Mouse (Mus musculus) forebrain, postnatal 0 days (tissue): Measurements from ENCODE around the gene Olfr644. TPM values are rescaled to one million over a fixed set of nuclear protein-coding genes. Genes with fewer than 3 reads are reported as not detected.

Experiments
- ATAC-seq: fragments of 200-750 bp; cut with Nextera tagmentation; 2 replicates; pipeline ENCODE4 v1.8.0; 2017; ENCODE audit warnings: mild to moderate bottlenecking, moderate library complexity
- DNase-seq: peaks from one replicate; pipeline ENCODE4 v3.0.0-alpha.2; 2015
- H3K27ac ChIP-seq: fragments of 300-500 bp; sonication (generic); 2 replicates; pipeline ENCODE4 v1.5.1; 2014; ENCODE audit warnings: low read depth, mild to moderate bottlenecking, antibody characterized with exemption, low read length, moderate library complexity, mixed read lengths
- H3K27me3 ChIP-seq: fragments of 300-500 bp; sonication (generic); 2 replicates; pipeline ENCODE4 v1.6.1; 2014; ENCODE audit warnings: mild to moderate bottlenecking, low read length, mixed read lengths; ENCODE audit not compliant: insufficient read depth
- H3K36me3 ChIP-seq: fragments of 300-500 bp; sonication (generic); 2 replicates; pipeline ENCODE4 v1.6.1; 2014; ENCODE audit warnings: mild to moderate bottlenecking, moderate library complexity; ENCODE audit not compliant: insufficient read depth
- H3K4me1 ChIP-seq: fragments of 300-500 bp; sonication (generic); 2 replicates; pipeline ENCODE4 v1.6.1; 2014; ENCODE audit warnings: antibody characterized with exemption; ENCODE audit not compliant: insufficient read depth
- H3K4me2 ChIP-seq: fragments of 300-500 bp; sonication (generic); 2 replicates; pipeline ENCODE4 v1.6.1; 2014; ENCODE audit warnings: low read depth, mild to moderate bottlenecking, moderate library complexity
- H3K4me3 ChIP-seq: fragments of 300-500 bp; sonication (generic); 2 replicates; pipeline ENCODE4 v1.5.1; 2014; ENCODE audit warnings: low read depth, low read length, mixed read lengths
- H3K9ac ChIP-seq: fragments of 300-500 bp; sonication (generic); 2 replicates; pipeline ENCODE4 v1.6.1; 2014; ENCODE audit warnings: mild to moderate bottlenecking
- H3K9me3 ChIP-seq: fragments of 300-500 bp; sonication (generic); 2 replicates; pipeline ENCODE4 v1.6.1; 2016; ENCODE audit warnings: low read length
- CTCF ChIP-seq: sonication (generic); IDR thresholded peaks from 2 replicates; pipeline ENCODE4 v1.5.1; 2016; ENCODE audit warnings: antibody characterized with exemption, control low read depth, low read depth
- WGBS: fragments of 180-500 bp; shearing (Covaris S2); extraction: QIAGEN DNeasy Blood & Tissue Kit; methylation state at CpG from one replicate; pipeline ENCODE4 v1.1.7; 2014; 5-methylcytosine and 5-hydroxymethylcytosine counted together
- polyA plus RNA-seq: library from polyadenylated mRNA; unstranded; fragments of >200 nt; fragmentation: Nextera tagmentation; extraction: Ambion mirVana; gene quantifications from 2 replicates; pipeline ENCODE4 v1.2.1, GENCODE M21; 2015
- total RNA-seq: library from RNA; depleted of rRNA; stranded (reverse); fragments of >200 nt; gene quantifications from 2 replicates; pipeline ENCODE4 v1.2.3, GENCODE M21; 2014; rRNA removed

The Olfr644 gene
- total and polyA plus RNA-seq, 2 experiments from 2014 or later, result not detected

DNA sequence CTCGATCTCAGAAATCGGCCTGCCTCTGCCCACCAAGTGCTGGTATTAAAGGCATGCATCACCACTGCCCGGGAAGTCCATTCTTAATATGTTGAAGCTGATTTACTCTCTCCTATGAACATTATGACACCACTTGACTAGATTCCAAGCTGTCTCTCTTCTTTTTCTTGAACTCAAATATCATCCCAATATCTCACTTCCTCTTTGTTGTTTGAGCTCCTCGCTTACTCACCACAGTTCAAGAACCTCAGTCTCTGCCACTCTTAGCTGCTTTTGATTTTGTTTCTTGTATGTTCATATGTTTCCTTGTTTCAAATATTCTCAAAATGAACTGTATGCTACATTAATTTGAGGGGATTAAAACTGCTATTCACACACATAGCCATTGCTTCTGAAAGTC, 20.9 kb downstream of the Olfr644 start:
- no peaks in the 10 kb centered on the region for H3K36me3 ChIP-seq
- no peak overlapping the region for H3K4me3 ChIP-seq
- DNase-seq (no peak), ATAC-seq (no peak)
- no peaks in the 10 kb centered on the region for H3K27me3 ChIP-seq
- no peak overlapping the region for H3K9ac ChIP-seq
- H3K4me1 ChIP-seq, result no peaks in the 10 kb centered on the region
- H3K27ac ChIP-seq, result no peak overlapping the region
- no peak overlapping the region for H3K4me2 ChIP-seq
- no peak for TF ChIP-seq CTCF
- no peaks in the 10 kb centered on the region for H3K9me3 ChIP-seq
- WGBS, result 88% methylated on average over 4 of the region's 4 CpGs

DNA sequence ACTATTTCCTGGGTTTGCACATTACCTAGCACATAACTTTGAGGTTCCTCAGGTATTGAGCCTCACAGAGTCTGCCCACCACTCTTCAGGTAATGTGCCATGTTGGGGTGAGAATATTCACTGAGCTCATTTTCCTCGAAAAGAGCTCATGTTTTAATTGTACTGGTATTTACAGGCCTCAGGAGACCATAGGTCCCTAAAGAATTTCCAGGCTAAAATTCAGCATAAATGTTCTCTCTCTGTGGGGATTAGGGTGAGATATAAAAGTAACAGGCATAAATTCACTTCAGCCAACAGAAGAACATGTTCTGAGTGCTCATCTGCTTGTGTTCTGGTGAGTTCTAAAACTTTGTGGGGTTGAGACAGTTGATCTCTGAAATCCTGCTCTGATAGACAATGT, 36.5 kb downstream of the Olfr644 start, which contains the start of gene Olfr641:
Gene Olfr641 (plus strand): TSS at position 301 of the 400 bp plus-strand sequence.
- WGBS, result 61% methylated on average over 1 of the region's 1 CpGs
- Histone ChIP-seq H3K27ac (no peak within 1 kb of the TSS), H3K36me3 (no peaks in the 10 kb centered on the region), H3K9me3 (no peaks in the 10 kb centered on the region), H3K4me1 (no peaks in the 10 kb centered on the region), H3K27me3 (no peaks in the 10 kb centered on the region), H3K4me2 (no peak within 1 kb of the TSS), H3K4me3 (no peak within 1 kb of the TSS), H3K9ac (no peak within 1 kb of the TSS)
- ATAC-seq (no peak), DNase-seq (no peak)
- TF ChIP-seq CTCF, result no peak

DNA sequence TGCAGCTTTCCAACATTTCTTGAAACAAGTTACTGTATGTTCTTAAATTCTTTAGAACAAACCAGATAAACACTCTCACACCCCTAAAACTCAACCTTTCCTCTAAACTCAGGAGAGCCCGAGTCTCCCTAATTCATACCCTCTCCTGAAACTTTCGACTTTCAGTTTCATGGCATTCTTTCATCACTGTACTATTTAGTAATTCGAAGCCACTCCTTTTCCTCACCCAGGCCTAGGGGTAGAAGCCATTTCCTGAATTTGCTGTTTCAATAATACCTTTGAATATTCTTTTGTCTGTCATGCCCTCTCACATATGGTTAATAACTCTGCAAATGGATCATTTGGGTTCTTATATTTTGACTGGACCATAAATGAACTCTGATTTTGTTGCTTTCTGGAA, 44.7 kb downstream of the Olfr644 start:
- 83% methylated on average over 3 of the region's 3 CpGs for WGBS
- Histone ChIP-seq H3K36me3 (no peaks in the 10 kb centered on the region), H3K4me2 (no peak overlapping the region), H3K27ac (no peak overlapping the region), H3K27me3 (no peaks in the 10 kb centered on the region), H3K9ac (no peak overlapping the region), H3K9me3 (no peaks in the 10 kb centered on the region), H3K4me1 (no peaks in the 10 kb centered on the region), H3K4me3 (no peak overlapping the region)
- ATAC-seq, result no peak
- no peak for DNase-seq
- no peak for TF ChIP-seq CTCF

DNA sequence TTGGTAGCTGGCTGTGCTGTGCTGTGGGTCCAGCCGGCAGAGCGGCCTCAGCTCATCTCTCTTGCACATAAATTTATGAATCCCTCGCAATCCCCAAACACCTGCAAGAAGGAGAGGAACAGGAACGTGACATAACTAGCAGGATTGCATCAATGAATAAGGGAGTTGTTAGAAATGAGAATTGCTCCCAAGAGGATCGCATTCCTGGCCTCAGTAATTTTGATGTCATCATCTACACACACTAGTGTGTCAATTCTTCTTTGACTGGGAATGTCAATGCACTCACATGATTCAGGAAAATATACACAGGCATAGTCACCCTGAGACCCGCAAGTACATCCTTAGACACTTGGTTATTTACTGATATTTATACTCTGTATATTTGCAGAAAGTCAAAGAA, 46.2 kb downstream of the Olfr644 start, which contains the start of gene Olfr640:
Gene Olfr640 (minus strand): TSS at position 101 of the 400 bp plus-strand sequence.
- Histone ChIP-seq H3K9me3 (no peaks in the 10 kb centered on the region), H3K4me3 (no peak within 1 kb of the TSS), H3K27ac (no peak within 1 kb of the TSS), H3K4me1 (no peaks in the 10 kb centered on the region), H3K36me3 (no peaks in the 10 kb centered on the region), H3K4me2 (no peak within 1 kb of the TSS), H3K27me3 (no peaks in the 10 kb centered on the region), H3K9ac (no peak within 1 kb of the TSS)
- ATAC-seq, result no peak
- TF ChIP-seq CTCF, result no peak
- no peak for DNase-seq
- 83% methylated on average over 6 of the region's 6 CpGs for WGBS

DNA sequence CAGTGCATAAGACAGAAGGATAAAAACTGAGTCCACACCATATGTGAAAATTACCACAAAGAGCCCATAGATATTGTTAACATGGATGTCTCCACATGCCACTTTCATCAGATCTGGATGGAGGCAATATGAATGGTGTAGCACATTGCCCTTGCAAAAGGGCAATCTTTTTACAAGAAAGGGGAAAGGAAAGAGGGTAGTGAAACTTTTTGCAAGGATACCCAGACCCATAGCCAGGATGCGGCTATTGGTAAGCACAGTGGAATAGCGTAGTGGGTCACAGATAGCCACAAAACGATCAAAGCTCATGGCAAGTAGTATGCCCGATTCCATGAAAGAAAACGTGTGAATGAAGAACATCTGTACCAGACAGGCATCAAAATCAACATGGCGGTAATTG, 50.0 kb downstream of the Olfr644 start:
- H3K36me3 ChIP-seq, result no peaks in the 10 kb centered on the region
- H3K4me3 ChIP-seq, result no peak overlapping the region
- no peak for ATAC-seq
- no peaks in the 10 kb centered on the region for H3K9me3 ChIP-seq
- no peak overlapping the region for H3K4me2 ChIP-seq
- no peak for TF ChIP-seq CTCF
- H3K4me1 ChIP-seq, result no peaks in the 10 kb centered on the region
- H3K27me3 ChIP-seq, result no peaks in the 10 kb centered on the region
- no peak overlapping the region for H3K9ac ChIP-seq
- H3K27ac ChIP-seq, result no peak overlapping the region
- 90% methylated on average over 6 of the region's 6 CpGs for WGBS
- no peak for DNase-seq

DNA sequence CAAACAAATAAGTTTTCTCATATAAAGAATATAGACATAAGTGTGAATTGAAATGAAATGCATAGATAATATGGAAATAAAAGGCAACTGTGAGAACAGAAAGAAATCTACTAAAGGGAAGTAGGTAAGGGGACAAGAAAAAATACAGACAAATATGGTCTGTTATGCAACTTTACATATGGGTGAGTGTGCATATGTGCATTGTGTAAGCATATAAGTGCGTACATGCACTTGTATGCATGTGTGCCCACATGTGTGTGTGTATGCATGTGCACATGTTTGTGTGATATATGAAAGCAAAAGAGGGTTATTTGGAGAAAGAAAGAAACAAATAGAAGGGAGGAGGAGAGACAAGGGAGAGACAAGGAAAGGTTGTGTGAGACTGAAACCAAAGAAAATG, 52.7 kb downstream of the Olfr644 start:
- no peak overlapping the region for H3K4me2 ChIP-seq
- no peaks in the 10 kb centered on the region for H3K9me3 ChIP-seq
- no peaks in the 10 kb centered on the region for H3K4me1 ChIP-seq
- H3K27me3 ChIP-seq, result no peaks in the 10 kb centered on the region
- 78% methylated on average over 1 of the region's 1 CpGs for WGBS
- no peak overlapping the region for H3K4me3 ChIP-seq
- no peak overlapping the region for H3K9ac ChIP-seq
- H3K36me3 ChIP-seq, result no peaks in the 10 kb centered on the region
- DNase-seq (no peak), ATAC-seq (no peak)
- no peak for TF ChIP-seq CTCF
- no peak overlapping the region for H3K27ac ChIP-seq

DNA sequence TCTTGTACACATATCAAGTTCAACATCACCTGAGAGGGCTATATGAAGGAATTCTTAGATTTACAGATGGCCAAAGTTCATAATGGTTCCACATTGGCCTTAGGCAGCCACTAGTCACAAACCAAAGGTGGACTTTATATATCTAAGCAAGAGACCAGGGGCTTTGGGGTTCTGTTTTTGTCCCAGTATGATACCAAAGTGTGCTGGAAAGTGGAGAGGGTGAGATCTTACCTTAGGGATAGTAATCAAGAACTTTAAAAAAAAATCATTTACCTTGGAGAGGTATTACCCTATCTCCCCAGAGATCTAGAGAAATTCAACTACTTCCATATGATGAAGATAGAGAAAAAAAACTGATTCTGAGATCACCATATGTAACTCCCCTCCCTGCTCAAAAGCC, 54.5 kb downstream of the Olfr644 start, which contains the start of gene Olfr639:
Gene Olfr639 (minus strand): TSS at position 101 of the 400 bp plus-strand sequence.
- H3K9me3 ChIP-seq, result no peaks in the 10 kb centered on the region
- no peaks in the 10 kb centered on the region for H3K36me3 ChIP-seq
- H3K27ac ChIP-seq, result no peak within 1 kb of the TSS
- no peak for ATAC-seq
- no peaks in the 10 kb centered on the region for H3K4me1 ChIP-seq
- H3K4me2 ChIP-seq, result no peak within 1 kb of the TSS
- H3K9ac ChIP-seq, result no peak within 1 kb of the TSS
- no peak within 1 kb of the TSS for H3K4me3 ChIP-seq
- TF ChIP-seq CTCF, result no peak
- DNase-seq, result no peak
- H3K27me3 ChIP-seq, result no peaks in the 10 kb centered on the region

Other genes with a start within 250 kb of the Olfr644 start
- 815 and 1,167 TPM in 2 replicates for gene Hbb-bs, start 243.8 kb downstream of the Olfr644 start, total RNA-seq
- 757 and 1,200 TPM in 2 replicates for gene Hbb-bs, start 243.8 kb downstream of the Olfr644 start, polyA plus RNA-seq
- not detected in 2 replicates for gene Hbb-bh2, start 231.3 kb downstream of the Olfr644 start, total RNA-seq
- gene Hbb-bh2, start 231.3 kb downstream of the Olfr644 start, polyA plus RNA-seq, result not detected in 2 replicates
- gene Hbb-bh1, start 228.7 kb downstream of the Olfr644 start, total RNA-seq, result not detected in 2 replicates
- not detected in 2 replicates for gene Hbb-bh1, start 228.7 kb downstream of the Olfr644 start, polyA plus RNA-seq
- 1.0 TPM in 1 of 2 replicates, not detected in the other for gene Hbb-y, start 218.7 kb downstream of the Olfr644 start, total RNA-seq
- gene Hbb-y, start 218.7 kb downstream of the Olfr644 start, polyA plus RNA-seq, result 0.87 and 1.3 TPM in 2 replicates
- not detected in 2 replicates for gene Olfr66, start 185.6 kb downstream of the Olfr644 start, total RNA-seq
- not detected in 2 replicates for gene Olfr66, start 185.6 kb downstream of the Olfr644 start, polyA plus RNA-seq
- not detected in 2 replicates for gene Olfr64, start 177.4 kb downstream of the Olfr644 start, total RNA-seq
- gene Olfr64, start 177.4 kb downstream of the Olfr644 start, polyA plus RNA-seq, result not detected in 2 replicates
- not detected in 2 replicates for gene Olfr65, start 168.4 kb downstream of the Olfr644 start, total RNA-seq
- not detected in 2 replicates for gene Olfr65, start 168.4 kb downstream of the Olfr644 start, polyA plus RNA-seq
- not detected in 2 replicates for gene Olfr631, start 143.0 kb downstream of the Olfr644 start, total RNA-seq
- gene Olfr631, start 143.0 kb downstream of the Olfr644 start, polyA plus RNA-seq, result not detected in 2 replicates
- not detected in 2 replicates for gene Olfr632, start 137.5 kb downstream of the Olfr644 start, total RNA-seq
- gene Olfr632, start 137.5 kb downstream of the Olfr644 start, polyA plus RNA-seq, result not detected in 2 replicates
- not detected in 2 replicates for gene Olfr633, start 127.4 kb downstream of the Olfr644 start, total RNA-seq
- gene Olfr633, start 127.4 kb downstream of the Olfr644 start, polyA plus RNA-seq, result not detected in 2 replicates
- gene Olfr635, start 100.7 kb downstream of the Olfr644 start, total RNA-seq, result not detected in 2 replicates
- gene Olfr635, start 100.7 kb downstream of the Olfr644 start, polyA plus RNA-seq, result not detected in 2 replicates
- gene Olfr638, start 73.1 kb downstream of the Olfr644 start, total RNA-seq, result not detected in 2 replicates
- not detected in 2 replicates for gene Olfr638, start 73.1 kb downstream of the Olfr644 start, polyA plus RNA-seq
- not detected in 2 replicates for gene Olfr639, start 54.6 kb downstream of the Olfr644 start, total RNA-seq
- not detected in 2 replicates for gene Olfr639, start 54.6 kb downstream of the Olfr644 start, polyA plus RNA-seq
- gene Olfr640, start 46.3 kb downstream of the Olfr644 start, total RNA-seq, result 0.57 TPM in 1 of 2 replicates, not detected in the other
- not detected in 2 replicates for gene Olfr640, start 46.3 kb downstream of the Olfr644 start, polyA plus RNA-seq
- not detected in 2 replicates for gene Olfr641, start 36.4 kb downstream of the Olfr644 start, total RNA-seq
- not detected in 2 replicates for gene Olfr641, start 36.4 kb downstream of the Olfr644 start, polyA plus RNA-seq
- gene Olfr642, start 19.2 kb downstream of the Olfr644 start, total RNA-seq, result not detected in 2 replicates
- not detected in 2 replicates for gene Olfr642, start 19.2 kb downstream of the Olfr644 start, polyA plus RNA-seq
- not detected in 2 replicates for gene 4930516K23Rik, start 10.4 kb downstream of the Olfr644 start, total RNA-seq
- not detected in 2 replicates for gene 4930516K23Rik, start 10.4 kb downstream of the Olfr644 start, polyA plus RNA-seq
- gene Olfr645, start 13.6 kb upstream of the Olfr644 start, total RNA-seq, result not detected in 2 replicates
- gene Olfr645, start 13.6 kb upstream of the Olfr644 start, polyA plus RNA-seq, result not detected in 2 replicates
- not detected in 2 replicates for gene Olfr646, start 33.0 kb upstream of the Olfr644 start, total RNA-seq
- not detected in 2 replicates for gene Olfr646, start 33.0 kb upstream of the Olfr644 start, polyA plus RNA-seq
- gene Ubqln5, start 58.0 kb upstream of the Olfr644 start, total RNA-seq, result not detected in 2 replicates
- not detected in 2 replicates for gene Ubqln5, start 58.0 kb upstream of the Olfr644 start, polyA plus RNA-seq
- not detected in 2 replicates for gene Olfr643, start 65.5 kb upstream of the Olfr644 start, total RNA-seq
- gene Olfr643, start 65.5 kb upstream of the Olfr644 start, polyA plus RNA-seq, result not detected in 2 replicates
- not detected in 2 replicates for gene Ubqln3, start 71.4 kb upstream of the Olfr644 start, total RNA-seq
- not detected in 2 replicates for gene Ubqln3, start 71.4 kb upstream of the Olfr644 start, polyA plus RNA-seq
- gene Ubqlnl, start 78.7 kb upstream of the Olfr644 start, total RNA-seq, result not detected in 2 replicates
- gene Ubqlnl, start 78.7 kb upstream of the Olfr644 start, polyA plus RNA-seq, result not detected in 2 replicates
- gene Olfm5, start 93.0 kb upstream of the Olfr644 start, total RNA-seq, result not detected in 2 replicates
- gene Olfm5, start 93.0 kb upstream of the Olfr644 start, polyA plus RNA-seq, result 0.10 TPM in 1 of 2 replicates, not detected in the other
- gene Olfr648, start 111.5 kb upstream of the Olfr644 start, total RNA-seq, result not detected in 2 replicates
- 0.24 and 0.28 TPM in 2 replicates for gene Olfr648, start 111.5 kb upstream of the Olfr644 start, polyA plus RNA-seq
- not detected in 2 replicates for gene Olfr649, start 124.1 kb upstream of the Olfr644 start, total RNA-seq
- gene Olfr649, start 124.1 kb upstream of the Olfr644 start, polyA plus RNA-seq, result not detected in 2 replicates
- gene Trim6, start 146.9 kb upstream of the Olfr644 start, total RNA-seq, result 0.23 and 0.38 TPM in 2 replicates
- gene Trim6, start 146.9 kb upstream of the Olfr644 start, polyA plus RNA-seq, result 0.21 and 0.34 TPM in 2 replicates
- gene Trim34a, start 172.6 kb upstream of the Olfr644 start, total RNA-seq, result 1.8 and 1.9 TPM in 2 replicates
- gene Trim34a, start 172.6 kb upstream of the Olfr644 start, polyA plus RNA-seq, result 0.77 and 1.1 TPM in 2 replicates
- gene Trim5, start 216.2 kb upstream of the Olfr644 start, total RNA-seq, result 0.10 and 0.46 TPM in 2 replicates
- gene Trim5, start 216.2 kb upstream of the Olfr644 start, polyA plus RNA-seq, result 0.06 and 0.16 TPM in 2 replicates
- 0.69 and 4.1 TPM in 2 replicates for gene Trim12a, start 243.6 kb upstream of the Olfr644 start, total RNA-seq
- gene Trim12a, start 243.6 kb upstream of the Olfr644 start, polyA plus RNA-seq, result 1.4 and 1.7 TPM in 2 replicates